Mouse (Mus musculus) adrenal gland, postnatal 4 days (tissue): Measurements from ENCODE around the gene Mgp. TPM values are rescaled to one million over a fixed set of nuclear protein-coding genes. Genes with fewer than 3 reads are reported as not detected.

ENCODE experiments used
- total RNA-seq, 2 experiments: library from RNA; stranded (reverse); gene quantifications; 2 replicates each; pipeline ENCODE4 v1.2.3; 2021

Gene Mgp
- total RNA-seq, 2 experiments from 2014 or later = 174 to 199 TPM

Other genes with a start within 250 kb of the Mgp start
- gene Plbd1, start 213.9 kb downstream of the Mgp start, total RNA-seq = 10 to 100 TPM; 36.6 to 51.5 TPM
- under 1 TPM; 0.11 to 0.17 TPM for gene Gucy2c, start 94.1 kb downstream of the Mgp start, total RNA-seq
- 10 to 100 TPM; 48.0 to 48.6 TPM for gene Hist4h4, start 71.4 kb downstream of the Mgp start, total RNA-seq
- gene H2afj, start 67.6 kb downstream of the Mgp start, total RNA-seq = 10 to 100 TPM; 91.9 to 95.8 TPM
- 1 to 10 TPM in 1 of 2 experiments, under 1 TPM in 1; 0.85 to 1.2 TPM for gene BC049715, start 48.2 kb downstream of the Mgp start, total RNA-seq
- 100 to 1,000 TPM; 110 to 116 TPM for gene Wbp11, start 47.6 kb downstream of the Mgp start, total RNA-seq
- 1 to 10 TPM; 1.1 to 1.3 TPM for gene Smco3, start 40.4 kb downstream of the Mgp start, total RNA-seq
- 10 to 100 TPM; 10.4 to 11.1 TPM for gene Art4, start 18.1 kb downstream of the Mgp start, total RNA-seq
- gene Erp27, start 46.4 kb upstream of the Mgp start, total RNA-seq = 10 to 100 TPM in 1 of 2 experiments, under 1 TPM in 1; 0.40 to 13.6 TPM
- not detected for gene Pde6h, start 48.0 kb upstream of the Mgp start, total RNA-seq
- gene Arhgdib, start 66.1 kb upstream of the Mgp start, total RNA-seq = 10 to 100 TPM; 32.3 to 39.8 TPM